Mouse (Mus musculus): Measurements from ENCODE around the gene Rrm1. TPM values are rescaled to one million over a fixed set of nuclear protein-coding genes. Genes with fewer than 3 reads are reported as not detected.
A peak's percentile ranks its signal among the peaks of the same experiment; 100 is the strongest.
"Not testable (repeated sequence)": the region's sequence is repeated elsewhere in the genome, so short reads cannot be mapped to it uniquely, and the experiment has no call there.

Gene Rrm1
- polyA plus RNA-seq, 1 experiment from 2014 or later, result 131 TPM

DNA sequence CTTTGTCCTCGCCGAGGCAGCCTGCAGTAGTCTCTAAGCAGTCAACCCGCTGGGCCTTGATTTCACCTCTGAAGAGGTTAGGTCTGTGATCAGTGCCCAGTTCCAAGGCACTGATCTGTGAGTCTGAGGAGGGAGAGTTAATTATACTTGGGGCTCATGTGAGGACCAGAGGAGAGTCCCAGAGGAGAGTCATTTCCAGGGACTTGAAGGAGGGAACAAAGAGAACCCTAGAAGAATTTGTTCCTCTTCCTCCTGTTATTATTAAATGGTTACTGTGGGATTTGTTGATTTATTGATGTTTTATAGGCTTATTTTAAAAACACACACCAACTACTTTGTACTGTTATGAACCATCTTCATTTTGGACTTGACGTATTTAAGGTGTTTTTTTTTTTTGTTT is 40.1 kb downstream of the Rrm1 start, which contains the start of gene Olfr543:
Gene Olfr543, minus strand, starts transcription at position 101 of the 400 bp plus-strand sequence.
- Histone ChIP-seq H3K27me3 (ENCODE audit: control insufficient read depth, insufficient read depth, low read length) (no peaks in the 10 kb centered on the region), H3K4me1 (ENCODE audit: control insufficient read depth, insufficient read depth, low read length) (no peaks in the 10 kb centered on the region), H3K9ac (ENCODE audit: low read length) (no peak within 1 kb of the TSS), H3K36me3 (ENCODE audit: control insufficient read depth, insufficient read depth, low read length) (no peaks in the 10 kb centered on the region), H3K4me3 (replicated peaks; ENCODE audit: low read length) (no peak within 1 kb of the TSS), H3K27ac (ENCODE audit: low read length) (no peak within 1 kb of the TSS), H3K4me2 (ENCODE audit: low read depth, low read length) (no peak within 1 kb of the TSS), H3K9me3 (replicated peaks; ENCODE audit: control insufficient read depth, low read length) (no peaks in the 10 kb centered on the region)
- no peak for ATAC-seq (ENCODE audit: insufficient read depth, low FRiP score)
- 92% methylated on average over 4 of the region's 4 CpGs for WGBS

DNA sequence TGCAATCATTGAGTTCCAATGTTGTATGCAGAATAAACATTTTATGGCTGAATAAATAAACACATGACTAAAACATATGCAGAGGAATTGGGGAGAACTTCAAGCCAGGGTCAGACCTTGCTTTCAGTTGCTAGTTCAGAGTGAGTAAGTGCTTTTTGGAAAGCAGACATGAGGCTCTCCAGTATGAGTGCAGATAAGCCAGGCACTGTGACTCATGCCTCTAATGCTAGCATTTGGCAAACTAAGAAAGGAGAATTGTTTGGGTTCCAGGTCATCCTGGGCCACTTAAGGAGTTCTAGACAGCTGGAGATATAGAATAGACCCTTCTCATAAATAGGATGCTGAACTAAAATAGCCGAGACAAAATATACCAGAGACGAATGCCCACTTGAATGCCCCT is 42.2 kb downstream of the Rrm1 start:
- H3K27me3 ChIP-seq (ENCODE audit: control insufficient read depth, insufficient read depth, low read length), result no peaks in the 10 kb centered on the region
- H3K4me1 ChIP-seq (ENCODE audit: control insufficient read depth, insufficient read depth, low read length), result no peaks in the 10 kb centered on the region
- WGBS, result 71% methylated on average over 2 of the region's 2 CpGs
- H3K4me3 ChIP-seq (replicated peaks; ENCODE audit: low read length), result no peak overlapping the region
- ATAC-seq (ENCODE audit: insufficient read depth, low FRiP score), result no peak
- H3K27ac ChIP-seq (ENCODE audit: low read length), result no peak overlapping the region
- H3K9me3 ChIP-seq (replicated peaks; ENCODE audit: control insufficient read depth, low read length), result no peaks in the 10 kb centered on the region
- H3K4me2 ChIP-seq (ENCODE audit: low read depth, low read length), result no peak overlapping the region
- H3K36me3 ChIP-seq (ENCODE audit: control insufficient read depth, insufficient read depth, low read length), result no peaks in the 10 kb centered on the region
- no peak overlapping the region for H3K9ac ChIP-seq (ENCODE audit: low read length)

GRCm38 (mm10) chr7:102484766-102485165 is 43.3 kb downstream of the Rrm1 start:
- H3K9me3 ChIP-seq (replicated peaks; ENCODE audit: control insufficient read depth, low read length); H3K4me1 ChIP-seq (ENCODE audit: control insufficient read depth, insufficient read depth, low read length); H3K4me2 ChIP-seq (ENCODE audit: low read depth, low read length); H3K27me3 ChIP-seq (ENCODE audit: control insufficient read depth, insufficient read depth, low read length); H3K27ac ChIP-seq (ENCODE audit: low read length); H3K9ac ChIP-seq (ENCODE audit: low read length); H3K4me3 ChIP-seq (replicated peaks; ENCODE audit: low read length); H3K36me3 ChIP-seq (ENCODE audit: control insufficient read depth, insufficient read depth, low read length): not testable (repeated sequence)
- 61% methylated on average over 7 of the region's 8 CpGs for WGBS
- peak; percentile 45; the same call in 1 of the 2 replicates for ATAC-seq (ENCODE audit: insufficient read depth, low FRiP score)

GRCm38 (mm10) chr7:102486105-102486504 is 44.6 kb downstream of the Rrm1 start:
- ATAC-seq (ENCODE audit: insufficient read depth, low FRiP score), result no peak
- 30% methylated on average over 1 of the region's 1 CpGs for WGBS
- H3K4me3 ChIP-seq (replicated peaks; ENCODE audit: low read length), result no peak overlapping the region

GRCm38 (mm10) chr7:102488161-102488560 is 46.7 kb downstream of the Rrm1 start, which contains the start of gene Olfr544:
Gene Olfr544 (minus strand): TSS chr7:102488313.
- no peak within 1 kb of the TSS for H3K4me2 ChIP-seq (ENCODE audit: low read depth, low read length)
- H3K4me3 ChIP-seq (replicated peaks; ENCODE audit: low read length), result no peak within 1 kb of the TSS
- H3K9me3 ChIP-seq (replicated peaks; ENCODE audit: control insufficient read depth, low read length), result no peaks in the 10 kb centered on the region
- H3K9ac ChIP-seq (ENCODE audit: low read length), result no peak within 1 kb of the TSS
- H3K27me3 ChIP-seq (ENCODE audit: control insufficient read depth, insufficient read depth, low read length), result no peaks in the 10 kb centered on the region
- H3K36me3 ChIP-seq (ENCODE audit: control insufficient read depth, insufficient read depth, low read length), result no peaks in the 10 kb centered on the region
- H3K4me1 ChIP-seq (ENCODE audit: control insufficient read depth, insufficient read depth, low read length), result no peaks in the 10 kb centered on the region
- WGBS, result 75% methylated on average over 1 of the region's 1 CpGs
- no peak for ATAC-seq (ENCODE audit: insufficient read depth, low FRiP score)
- H3K27ac ChIP-seq (ENCODE audit: low read length), result no peak within 1 kb of the TSS

More at GRCm38 (mm10) chr7:102486105-102486504, 44.6 kb downstream of the Rrm1 start:
- no peak overlapping the region for H3K9ac ChIP-seq (ENCODE audit: low read length)
- H3K27ac ChIP-seq (ENCODE audit: low read length), result no peak overlapping the region
- no peaks in the 10 kb centered on the region for H3K4me1 ChIP-seq (ENCODE audit: control insufficient read depth, insufficient read depth, low read length)
- no peak overlapping the region for H3K4me2 ChIP-seq (ENCODE audit: low read depth, low read length)
- H3K9me3 ChIP-seq (replicated peaks; ENCODE audit: control insufficient read depth, low read length), result no peaks in the 10 kb centered on the region
- no peaks in the 10 kb centered on the region for H3K36me3 ChIP-seq (ENCODE audit: control insufficient read depth, insufficient read depth, low read length)
- H3K27me3 ChIP-seq (ENCODE audit: control insufficient read depth, insufficient read depth, low read length), result no peaks in the 10 kb centered on the region

DNA sequence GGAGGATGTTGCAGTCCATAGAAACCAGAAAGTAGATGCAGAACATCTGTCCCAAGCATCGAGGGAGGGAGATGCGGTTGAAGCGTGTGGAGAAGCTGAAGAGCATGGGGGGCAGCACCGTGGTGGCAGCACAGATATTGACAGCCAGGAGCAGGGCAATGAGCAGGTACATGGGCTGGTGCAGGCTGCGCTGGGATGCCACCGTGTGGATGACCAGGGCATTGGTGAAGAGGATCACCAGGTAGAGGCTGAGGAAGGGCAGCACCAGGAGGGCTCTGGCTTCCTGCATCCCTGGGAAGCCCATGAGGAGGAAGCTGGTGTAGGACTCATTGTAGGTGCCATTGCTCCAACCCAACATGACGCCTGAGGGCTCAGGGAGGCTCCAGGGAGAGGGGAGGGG is 52.9 kb downstream of the Rrm1 start:
- not testable (repeated sequence) for H3K9ac ChIP-seq (ENCODE audit: low read length); H3K9me3 ChIP-seq (replicated peaks; ENCODE audit: control insufficient read depth, low read length); H3K4me3 ChIP-seq (replicated peaks; ENCODE audit: low read length); H3K27me3 ChIP-seq (ENCODE audit: control insufficient read depth, insufficient read depth, low read length); ATAC-seq (ENCODE audit: insufficient read depth, low FRiP score); H3K4me2 ChIP-seq (ENCODE audit: low read depth, low read length); H3K36me3 ChIP-seq (ENCODE audit: control insufficient read depth, insufficient read depth, low read length); H3K27ac ChIP-seq (ENCODE audit: low read length); H3K4me1 ChIP-seq (ENCODE audit: control insufficient read depth, insufficient read depth, low read length)
- WGBS, result 48% methylated on average over 6 of the region's 7 CpGs

DNA sequence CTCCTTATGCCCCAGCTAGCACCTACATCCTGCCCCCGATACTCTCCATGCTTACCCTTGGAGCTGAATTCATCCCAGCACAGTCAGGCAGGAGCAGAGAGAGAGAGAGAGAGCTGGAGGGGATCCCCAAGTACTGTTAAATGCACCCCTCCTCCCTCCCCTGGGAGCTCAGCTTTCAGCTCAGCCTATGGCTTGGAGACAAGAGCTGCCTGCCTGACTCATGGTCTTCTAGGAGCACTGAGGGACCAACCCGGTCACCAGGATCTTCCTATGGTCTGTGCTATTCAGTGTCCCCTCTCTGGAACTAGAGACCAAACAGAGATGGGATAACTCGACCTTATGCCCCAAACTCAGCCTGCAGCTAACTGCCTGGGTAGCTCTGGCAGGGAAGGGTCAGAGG is 58.0 kb downstream of the Rrm1 start, which contains the start of gene Olfr545:
Gene Olfr545, minus strand, starts transcription at position 101 of the 400 bp plus-strand sequence.
- H3K9ac ChIP-seq (ENCODE audit: low read length), result no peak within 1 kb of the TSS
- H3K4me2 ChIP-seq (ENCODE audit: low read depth, low read length), result no peak within 1 kb of the TSS
- no peak within 1 kb of the TSS for H3K27ac ChIP-seq (ENCODE audit: low read length)
- WGBS, result 79% methylated on average over 3 of the region's 3 CpGs
- H3K27me3 ChIP-seq (ENCODE audit: control insufficient read depth, insufficient read depth, low read length), result no peaks in the 10 kb centered on the region
- ATAC-seq (ENCODE audit: insufficient read depth, low FRiP score), result no peak
- H3K36me3 ChIP-seq (ENCODE audit: control insufficient read depth, insufficient read depth, low read length), result no peaks in the 10 kb centered on the region
- H3K9me3 ChIP-seq (replicated peaks; ENCODE audit: control insufficient read depth, low read length), result no peaks in the 10 kb centered on the region
- no peaks in the 10 kb centered on the region for H3K4me1 ChIP-seq (ENCODE audit: control insufficient read depth, insufficient read depth, low read length)
- no peak within 1 kb of the TSS for H3K4me3 ChIP-seq (replicated peaks; ENCODE audit: low read length)

DNA sequence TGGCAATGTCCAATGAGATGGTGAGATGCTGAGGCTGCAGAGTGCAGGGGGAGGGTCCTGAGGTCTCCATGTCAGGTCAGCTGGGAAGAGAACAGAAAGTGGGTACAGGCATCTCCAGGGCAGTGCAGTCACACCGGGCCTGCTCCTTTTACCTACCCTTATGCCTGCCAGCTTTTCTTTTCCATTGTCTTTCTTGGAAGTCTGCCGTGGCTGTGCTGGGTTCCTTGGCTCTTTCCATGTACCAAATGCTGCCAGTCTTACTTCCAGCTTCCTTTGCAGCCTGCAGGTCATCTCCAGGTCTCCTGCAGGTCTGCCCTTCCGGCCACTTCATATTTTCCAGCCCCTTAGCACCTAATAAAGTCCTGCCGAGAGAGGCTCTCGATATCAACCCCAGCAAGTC is 60.5 kb downstream of the Rrm1 start:
- no peak for ATAC-seq (ENCODE audit: insufficient read depth, low FRiP score)
- no peak overlapping the region for H3K9ac ChIP-seq (ENCODE audit: low read length)
- no peaks in the 10 kb centered on the region for H3K36me3 ChIP-seq (ENCODE audit: control insufficient read depth, insufficient read depth, low read length)
- no peaks in the 10 kb centered on the region for H3K27me3 ChIP-seq (ENCODE audit: control insufficient read depth, insufficient read depth, low read length)
- no peak overlapping the region for H3K4me3 ChIP-seq (replicated peaks; ENCODE audit: low read length)
- H3K27ac ChIP-seq (ENCODE audit: low read length), result no peak overlapping the region
- no peaks in the 10 kb centered on the region for H3K9me3 ChIP-seq (replicated peaks; ENCODE audit: control insufficient read depth, low read length)
- no peaks in the 10 kb centered on the region for H3K4me1 ChIP-seq (ENCODE audit: control insufficient read depth, insufficient read depth, low read length)
- 78% methylated on average over 5 of the region's 5 CpGs for WGBS
- H3K4me2 ChIP-seq (ENCODE audit: low read depth, low read length), result no peak overlapping the region

DNA sequence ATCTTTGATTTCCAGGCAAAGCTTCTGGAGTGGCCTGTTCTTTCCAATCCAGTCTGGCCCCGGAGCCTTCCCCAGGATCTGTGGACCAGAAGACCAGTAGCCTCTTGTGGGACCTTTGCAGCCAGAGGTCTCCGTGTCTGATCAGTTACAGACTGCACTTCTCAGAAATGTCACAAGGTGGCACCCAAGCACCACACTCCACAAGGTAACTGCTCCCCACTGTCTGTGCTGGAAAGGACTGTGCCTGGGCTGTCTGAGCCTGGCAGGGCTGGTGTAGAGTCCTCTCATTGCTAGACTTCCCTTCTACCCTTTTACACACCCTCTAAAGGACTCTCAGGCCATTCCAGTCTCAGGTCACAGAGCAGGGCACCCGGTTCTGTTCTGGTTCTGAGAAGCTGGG is 65.4 kb downstream of the Rrm1 start:
- peak; percentile 46; the same call in 1 of the 2 replicates for ATAC-seq (ENCODE audit: insufficient read depth, low FRiP score)
- H3K9ac ChIP-seq (ENCODE audit: low read length), result no peak overlapping the region

DNA sequence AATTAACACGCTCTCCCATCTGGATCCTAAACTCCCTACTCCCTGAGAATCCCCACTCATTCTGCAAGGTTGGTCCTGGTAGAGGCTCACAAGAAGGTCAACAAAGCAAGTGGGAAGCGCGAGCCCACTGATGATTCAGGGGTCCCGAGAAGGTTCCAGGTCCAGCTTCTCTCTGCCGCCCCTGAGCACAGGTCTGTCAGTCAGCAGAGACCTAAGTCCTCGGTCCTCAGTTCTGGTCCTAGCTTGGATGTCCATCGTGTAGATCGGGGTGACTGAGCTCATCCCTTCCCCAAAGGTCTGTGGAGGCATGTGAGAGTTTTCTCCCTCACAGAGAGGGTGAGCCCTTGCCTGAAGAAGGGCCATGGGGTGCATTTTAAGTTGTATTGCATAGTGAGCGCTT is 66.6 kb downstream of the Rrm1 start:
- ATAC-seq (ENCODE audit: insufficient read depth, low FRiP score), result no peak
- Histone ChIP-seq H3K9me3 (replicated peaks; ENCODE audit: control insufficient read depth, low read length) (no peaks in the 10 kb centered on the region), H3K27ac (ENCODE audit: low read length) (no peak overlapping the region), H3K4me1 (ENCODE audit: control insufficient read depth, insufficient read depth, low read length) (no peaks in the 10 kb centered on the region), H3K27me3 (ENCODE audit: control insufficient read depth, insufficient read depth, low read length) (no peaks in the 10 kb centered on the region), H3K9ac (ENCODE audit: low read length) (no peak overlapping the region), H3K36me3 (ENCODE audit: control insufficient read depth, insufficient read depth, low read length) (no peaks in the 10 kb centered on the region), H3K4me2 (ENCODE audit: low read depth, low read length) (no peak overlapping the region), H3K4me3 (replicated peaks; ENCODE audit: low read length) (no peak overlapping the region)
- 88% methylated on average over 9 of the region's 9 CpGs for WGBS

More for the DNA sequence above, 65.4 kb downstream of the Rrm1 start:
- Histone ChIP-seq H3K9me3 (replicated peaks; ENCODE audit: control insufficient read depth, low read length) (no peaks in the 10 kb centered on the region), H3K27me3 (ENCODE audit: control insufficient read depth, insufficient read depth, low read length) (no peaks in the 10 kb centered on the region), H3K4me3 (replicated peaks; ENCODE audit: low read length) (no peak overlapping the region), H3K4me2 (ENCODE audit: low read depth, low read length) (no peak overlapping the region), H3K27ac (ENCODE audit: low read length) (no peak overlapping the region), H3K36me3 (ENCODE audit: control insufficient read depth, insufficient read depth, low read length) (no peaks in the 10 kb centered on the region), H3K4me1 (ENCODE audit: control insufficient read depth, insufficient read depth, low read length) (no peaks in the 10 kb centered on the region)
- 38% methylated on average over 3 of the region's 3 CpGs for WGBS

All from stomach, embryonic 16.5 days (tissue).